Mouse (Mus musculus): Measurements from ENCODE around the gene Prkg1. TPM values are rescaled to one million over a fixed set of nuclear protein-coding genes. Genes with fewer than 3 reads are reported as not detected.
"Not testable (repeated sequence)": the region's sequence is repeated elsewhere in the genome, so short reads cannot be mapped to it uniquely, and the experiment has no call there.

Prkg1 gene
- polyA plus RNA-seq, 1 experiment from 2014 or later = 8.4 TPM

GRCm38 (mm10) chr19:31228385-31228784 lies 536.4 kb downstream of the Prkg1 start:
- no peaks in the 10 kb centered on the region for H3K4me1 ChIP-seq
- no peaks in the 10 kb centered on the region for H3K36me3 ChIP-seq
- no peak overlapping the region for H3K27ac ChIP-seq
- H3K27me3 ChIP-seq = no peaks in the 10 kb centered on the region
- no peak overlapping the region for H3K4me2 ChIP-seq (replicated peaks)
- no peak for ATAC-seq (ENCODE audit: low FRiP score, low read depth)
- H3K4me3 ChIP-seq = no peak overlapping the region
- 80% methylated on average over 3 of the region's 3 CpGs for WGBS
- H3K9ac ChIP-seq = no peak overlapping the region
- no peaks in the 10 kb centered on the region for H3K9me3 ChIP-seq

GRCm38 (mm10) chr19:31223457-31223856 lies 541.4 kb downstream of the Prkg1 start:
- 87% methylated on average over 1 of the region's 1 CpGs for WGBS

GRCm38 (mm10) chr19:31219261-31219660 lies 545.6 kb downstream of the Prkg1 start:
- not testable (repeated sequence) for H3K9ac ChIP-seq; H3K36me3 ChIP-seq; H3K27me3 ChIP-seq; H3K4me3 ChIP-seq; H3K4me1 ChIP-seq; H3K4me2 ChIP-seq (replicated peaks); H3K9me3 ChIP-seq; ATAC-seq (ENCODE audit: low FRiP score, low read depth); H3K27ac ChIP-seq
- WGBS = 77% methylated on average over 4 of the region's 4 CpGs

More at GRCm38 (mm10) chr19:31223457-31223856, 541.4 kb downstream of the Prkg1 start:
- Histone ChIP-seq H3K27me3 (no peaks in the 10 kb centered on the region), H3K9ac (no peak overlapping the region), H3K36me3 (no peaks in the 10 kb centered on the region), H3K4me3 (no peak overlapping the region), H3K4me1 (no peaks in the 10 kb centered on the region), H3K27ac (no peak overlapping the region), H3K9me3 (no peaks in the 10 kb centered on the region), H3K4me2 (replicated peaks) (no peak overlapping the region)
- no peak for ATAC-seq (ENCODE audit: low FRiP score, low read depth)

GRCm38 (mm10) chr19:31210850-31211249 lies 554.0 kb downstream of the Prkg1 start:
- Histone ChIP-seq H3K4me3 (no peak overlapping the region), H3K9me3 (no peaks in the 10 kb centered on the region)
- WGBS = 56% methylated on average over 3 of the region's 3 CpGs

GRCm38 (mm10) chr19:31210449-31210848 lies 554.4 kb downstream of the Prkg1 start:
- ATAC-seq (ENCODE audit: low FRiP score, low read depth) = no peak
- Histone ChIP-seq H3K4me3 (no peak overlapping the region), H3K4me2 (replicated peaks) (no peak overlapping the region), H3K36me3 (no peaks in the 10 kb centered on the region), H3K27me3 (no peaks in the 10 kb centered on the region), H3K27ac (no peak overlapping the region), H3K9ac (no peak overlapping the region), H3K4me1 (no peaks in the 10 kb centered on the region), H3K9me3 (no peaks in the 10 kb centered on the region)
- WGBS = 32% methylated on average over 2 of the region's 2 CpGs

More at GRCm38 (mm10) chr19:31210850-31211249, 554.0 kb downstream of the Prkg1 start:
- H3K27ac ChIP-seq = no peak overlapping the region
- no peak overlapping the region for H3K4me2 ChIP-seq (replicated peaks)
- no peak overlapping the region for H3K9ac ChIP-seq
- H3K27me3 ChIP-seq = no peaks in the 10 kb centered on the region
- no peaks in the 10 kb centered on the region for H3K4me1 ChIP-seq
- no peak for ATAC-seq (ENCODE audit: low FRiP score, low read depth)
- no peaks in the 10 kb centered on the region for H3K36me3 ChIP-seq

GRCm38 (mm10) chr19:31199583-31199982 lies 565.2 kb downstream of the Prkg1 start:
- no peaks in the 10 kb centered on the region for H3K27me3 ChIP-seq
- no peak overlapping the region for H3K4me3 ChIP-seq
- H3K27ac ChIP-seq = no peak overlapping the region
- no peaks in the 10 kb centered on the region for H3K36me3 ChIP-seq
- no peak overlapping the region for H3K4me2 ChIP-seq (replicated peaks)
- no peak overlapping the region for H3K9ac ChIP-seq
- ATAC-seq (ENCODE audit: low FRiP score, low read depth) = no peak
- 0 out of 2 replicates have a peak, but pooled peaks cover 3% of the 10 kb centered on the region for H3K4me1 ChIP-seq
- WGBS = 39% methylated on average over 5 of the region's 5 CpGs
- no peaks in the 10 kb centered on the region for H3K9me3 ChIP-seq

- Histone ChIP-seq H3K4me3 (no peak overlapping the region), H3K9me3 (no peaks in the 10 kb centered on the region), H3K27ac (no peak overlapping the region), H3K36me3 (no peaks in the 10 kb centered on the region), H3K4me1 (0 out of 2 replicates have a peak, but pooled peaks cover 3% of the 10 kb centered on the region), H3K9ac (no peak overlapping the region), H3K27me3 (no peaks in the 10 kb centered on the region), H3K4me2 (replicated peaks) (no peak overlapping the region)
- ATAC-seq (ENCODE audit: low FRiP score, low read depth) = no peak
- WGBS = 66% methylated on average over 4 of the region's 4 CpGs
Measured at GRCm38 (mm10) chr19:31198461-31198860, 566.4 kb downstream of the Prkg1 start.

GRCm38 (mm10) chr19:31197076-31197475 lies 567.8 kb downstream of the Prkg1 start:
- 88% methylated on average over 6 of the region's 6 CpGs for WGBS
- Histone ChIP-seq H3K27ac (no peak overlapping the region), H3K27me3 (no peaks in the 10 kb centered on the region), H3K4me2 (replicated peaks) (no peak overlapping the region), H3K4me3 (no peak overlapping the region), H3K9me3 (no peaks in the 10 kb centered on the region), H3K9ac (no peak overlapping the region), H3K4me1 (0 out of 2 replicates have a peak, but pooled peaks cover 3% of the 10 kb centered on the region), H3K36me3 (no peaks in the 10 kb centered on the region)
- ATAC-seq (ENCODE audit: low FRiP score, low read depth) = no peak

GRCm38 (mm10) chr19:31188559-31189218 lies 576.1 kb downstream of the Prkg1 start:
- Histone ChIP-seq H3K4me2 (replicated peaks) (no peak overlapping the region), H3K27ac (no peak overlapping the region), H3K27me3 (no peaks in the 10 kb centered on the region), H3K9ac (no peak overlapping the region), H3K9me3 (no peaks in the 10 kb centered on the region), H3K4me1 (no peaks in the 10 kb centered on the region), H3K4me3 (no peak overlapping the region), H3K36me3 (no peaks in the 10 kb centered on the region)
- WGBS = 87% methylated on average over 6 of the region's 6 CpGs
- ATAC-seq (ENCODE audit: low FRiP score, low read depth) = no peak

GRCm38 (mm10) chr19:31180757-31181156 lies 584.1 kb downstream of the Prkg1 start:
- Histone ChIP-seq H3K4me3 (no peak overlapping the region), H3K27me3 (no peaks in the 10 kb centered on the region), H3K36me3 (no peaks in the 10 kb centered on the region), H3K27ac (no peak overlapping the region), H3K9me3 (no peaks in the 10 kb centered on the region), H3K4me2 (replicated peaks) (no peak overlapping the region), H3K9ac (no peak overlapping the region), H3K4me1 (no peaks in the 10 kb centered on the region)
- 87% methylated on average over 4 of the region's 4 CpGs for WGBS
- ATAC-seq (ENCODE audit: low FRiP score, low read depth) = no peak

GRCm38 (mm10) chr19:31177279-31177922 lies 587.4 kb downstream of the Prkg1 start:
- Histone ChIP-seq H3K4me3 (no peak overlapping the region), H3K9ac (no peak overlapping the region), H3K27ac (no peak overlapping the region), H3K9me3 (no peaks in the 10 kb centered on the region), H3K36me3 (no peaks in the 10 kb centered on the region), H3K4me2 (replicated peaks) (no peak overlapping the region), H3K27me3 (no peaks in the 10 kb centered on the region), H3K4me1 (no peaks in the 10 kb centered on the region)
- no peak for ATAC-seq (ENCODE audit: low FRiP score, low read depth)
- 75% methylated on average over 8 of the region's 8 CpGs for WGBS

GRCm38 (mm10) chr19:31170985-31171384 lies 593.8 kb downstream of the Prkg1 start:
- Histone ChIP-seq H3K4me3 (no peak overlapping the region), H3K27me3 (no peaks in the 10 kb centered on the region), H3K9ac (no peak overlapping the region), H3K9me3 (no peaks in the 10 kb centered on the region), H3K36me3 (no peaks in the 10 kb centered on the region), H3K27ac (no peak overlapping the region), H3K4me2 (replicated peaks) (no peak overlapping the region), H3K4me1 (no peaks in the 10 kb centered on the region)
- no peak for ATAC-seq (ENCODE audit: low FRiP score, low read depth)
- 46% methylated on average over 1 of the region's 1 CpGs for WGBS
